Mouse (Mus musculus): Measurements from ENCODE around the gene Gm10283.
"Not testable (repeated sequence)": the region's sequence is repeated elsewhere in the genome, so short reads cannot be mapped to it uniquely, and the experiment has no call there.

Gene Gm10283

DNA sequence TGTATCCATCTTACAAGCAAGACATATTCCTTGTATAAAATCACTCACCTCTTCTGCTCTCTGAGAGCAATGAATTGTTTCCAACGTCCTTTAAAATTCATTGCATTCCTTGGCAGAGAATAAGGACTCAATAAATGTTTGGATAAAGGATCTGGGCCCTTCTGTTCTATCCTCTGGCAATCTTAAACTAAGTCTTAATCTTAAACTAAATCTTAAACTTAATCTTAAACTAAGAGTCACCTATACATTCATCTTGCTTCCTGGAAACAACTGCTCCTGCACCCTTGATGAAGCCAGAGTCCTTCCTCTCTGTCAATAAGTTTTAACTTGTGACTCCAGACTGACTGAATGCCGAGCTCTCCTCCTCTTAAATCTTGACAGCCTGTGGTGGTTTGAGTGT is at the start of gene Gm10283:
Gene Gm10283 (minus strand): TSS at position 101 of the 400 bp plus-strand sequence.
- no peak for DNase-seq (ENCODE audit: low read depth, low spot score)

DNA sequence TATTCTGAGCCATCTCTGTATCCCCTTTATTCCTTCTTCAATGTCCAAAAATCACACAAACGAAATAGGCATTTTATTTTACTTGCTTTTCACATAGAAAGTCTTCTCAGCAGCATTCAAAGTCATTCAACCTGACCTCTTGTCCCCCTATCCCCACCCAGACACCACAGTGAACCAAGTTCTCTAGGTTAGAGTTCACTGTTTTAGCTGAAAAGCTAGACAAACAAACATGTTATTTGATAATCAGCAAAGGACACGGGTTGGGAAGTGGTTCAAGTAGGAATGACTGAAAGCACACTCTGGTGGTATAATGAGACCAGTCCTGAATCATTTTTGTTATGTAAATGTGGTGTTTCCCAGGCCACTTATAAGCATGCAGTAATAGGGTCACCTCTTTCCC is 31.9 kb upstream of the Gm10283 start:
- DNase-seq (ENCODE audit: low read depth, low spot score), result no peak

DNA sequence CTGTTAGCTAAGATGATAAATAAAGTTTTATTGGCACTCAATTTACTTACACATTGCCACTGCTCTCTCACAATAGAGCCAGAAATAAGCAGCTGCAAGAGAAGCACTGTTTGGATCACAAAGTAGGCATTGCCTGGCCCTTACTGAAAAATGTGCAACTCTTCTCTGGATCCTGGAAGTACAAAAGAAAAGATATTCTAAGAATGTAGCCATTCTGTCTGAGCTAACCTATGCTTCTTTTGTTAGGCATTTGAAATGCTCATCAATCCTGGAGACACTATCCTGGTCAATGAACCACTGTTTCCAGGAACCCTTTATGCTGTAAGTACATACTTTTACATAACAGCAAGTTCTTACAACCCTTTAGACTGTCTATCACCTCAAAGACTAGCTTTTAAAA is 15.3 kb upstream of the Gm10283 start:
- no peak for DNase-seq (ENCODE audit: low read depth, low spot score)

DNA sequence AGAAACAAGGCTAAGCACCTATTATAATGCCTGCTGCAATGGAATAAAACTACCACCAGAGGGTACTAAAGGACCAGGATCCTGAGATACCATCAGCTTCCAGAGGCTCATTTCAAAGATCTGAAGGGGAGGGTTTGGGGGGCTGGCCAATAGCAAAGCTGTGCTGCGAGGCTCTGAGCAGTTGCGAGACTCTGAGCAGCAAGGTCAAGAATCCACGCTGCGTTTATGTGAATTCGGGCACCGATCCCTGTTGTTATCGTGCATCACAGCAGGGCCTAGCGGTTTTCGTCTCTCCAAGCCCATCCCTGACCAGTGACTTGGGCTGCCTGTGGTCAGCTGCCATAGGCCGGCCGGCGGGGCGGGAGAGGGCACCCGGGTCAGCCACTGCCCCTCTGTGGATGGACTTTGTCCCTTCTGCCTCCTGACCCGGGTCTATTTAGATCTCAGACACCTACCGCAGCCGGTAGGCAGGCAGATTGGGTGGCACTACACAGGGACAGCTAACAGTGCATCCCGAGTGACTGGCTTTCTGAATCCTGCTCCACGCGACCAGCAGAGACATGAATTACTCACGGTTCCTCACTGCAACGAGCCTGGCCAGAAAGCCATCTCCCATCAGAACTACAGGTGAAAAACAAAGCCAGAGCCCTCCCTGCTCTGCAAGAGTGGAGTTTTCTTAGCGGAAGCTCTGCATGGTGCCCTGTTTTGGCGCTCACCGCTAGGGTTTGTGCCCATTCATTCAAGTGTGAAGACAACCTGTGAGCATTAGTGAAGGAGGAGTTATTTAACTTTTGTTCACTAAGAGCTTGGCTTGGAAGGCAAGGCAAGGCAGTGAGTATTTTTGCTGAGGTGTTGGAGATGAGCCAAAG is 2.9 kb upstream of the Gm10283 start, which contains the start of gene Aadat:
Gene Aadat (plus strand): TSS at position 280 of the 869 bp plus-strand sequence.
- DNase-seq (ENCODE audit: low read depth, low spot score), result peak; percentile 70

DNA sequence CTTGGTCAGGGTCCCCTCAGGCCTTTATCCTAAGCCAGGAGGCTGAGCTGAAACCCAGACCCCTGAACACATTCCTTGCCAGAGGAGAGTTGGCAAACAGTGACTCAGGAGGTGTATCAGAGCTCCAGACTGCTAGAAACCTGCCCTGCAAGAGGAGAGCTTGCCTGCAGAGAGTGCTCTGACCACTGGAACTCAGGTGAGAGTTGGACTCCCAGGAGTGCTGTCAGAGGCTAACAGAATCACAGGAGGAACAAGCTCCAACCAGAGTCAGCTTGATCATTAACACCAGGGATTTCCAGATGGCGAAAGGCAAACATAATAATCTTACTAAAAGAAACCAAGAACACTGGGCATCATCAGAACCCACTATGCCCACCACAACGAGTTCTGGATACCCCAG is 8.0 kb downstream of the Gm10283 start:
- not testable (repeated sequence) for DNase-seq (ENCODE audit: low read depth, low spot score)

DNA sequence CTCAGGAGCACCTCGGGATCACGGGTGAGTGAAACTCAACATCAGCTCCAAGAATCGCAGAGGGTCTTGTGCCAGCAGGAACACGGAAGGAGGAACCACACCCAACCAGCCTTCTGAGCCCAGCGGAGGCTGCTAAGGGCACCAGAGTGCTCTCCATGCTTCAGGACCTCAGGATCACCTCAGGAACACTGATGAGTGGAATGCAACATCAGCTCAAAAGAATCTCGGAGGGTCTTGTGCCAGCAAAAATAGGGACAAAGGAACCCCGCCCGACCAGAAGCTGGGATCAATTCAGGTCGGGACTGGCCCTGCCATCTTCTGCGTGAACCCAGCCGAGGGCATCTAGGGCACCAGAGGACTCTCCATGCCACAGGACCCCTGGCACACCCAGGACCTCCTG is 8.4 kb downstream of the Gm10283 start:
- DNase-seq (ENCODE audit: low read depth, low spot score), result no peak

DNA sequence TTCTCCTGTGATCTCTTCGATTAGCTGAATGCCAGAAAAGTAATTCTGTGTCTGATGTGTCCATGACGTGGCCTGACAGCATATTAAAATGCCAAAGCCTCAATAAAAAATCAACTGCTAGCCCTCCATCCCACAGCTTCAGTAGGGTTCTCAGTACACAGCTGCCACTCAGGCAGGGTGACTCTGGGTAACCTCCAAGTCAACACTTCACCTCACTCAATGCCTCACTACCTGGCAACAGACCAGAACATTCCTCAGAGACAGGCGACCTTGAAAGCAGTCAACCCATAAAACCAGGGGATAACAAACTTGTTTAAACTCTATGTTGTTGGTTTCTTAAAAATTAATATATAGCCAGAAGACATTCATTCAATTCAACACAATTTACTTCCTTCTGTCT is 10.5 kb downstream of the Gm10283 start:
- no peak for DNase-seq (ENCODE audit: low read depth, low spot score)

DNA sequence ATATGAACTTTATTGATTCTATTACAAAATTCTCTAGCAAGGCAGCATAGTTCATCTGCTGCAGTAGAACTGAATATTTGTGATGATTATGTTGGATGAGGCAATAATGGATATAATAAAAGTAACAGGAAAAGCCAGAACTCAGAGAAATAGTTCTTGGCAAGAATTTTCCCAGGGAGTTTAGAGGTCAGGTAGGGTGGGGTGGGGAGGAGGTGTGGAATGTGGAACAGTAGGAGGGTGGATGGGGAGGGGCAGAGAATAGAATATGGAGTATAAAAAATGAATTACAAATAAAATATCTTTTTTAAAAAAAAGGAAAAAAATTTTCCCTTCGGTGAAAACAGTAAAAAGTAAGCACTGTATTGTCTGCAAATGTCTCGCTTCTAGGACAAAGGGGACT is 11.1 kb downstream of the Gm10283 start:
- DNase-seq (ENCODE audit: low read depth, low spot score), result no peak

DNA sequence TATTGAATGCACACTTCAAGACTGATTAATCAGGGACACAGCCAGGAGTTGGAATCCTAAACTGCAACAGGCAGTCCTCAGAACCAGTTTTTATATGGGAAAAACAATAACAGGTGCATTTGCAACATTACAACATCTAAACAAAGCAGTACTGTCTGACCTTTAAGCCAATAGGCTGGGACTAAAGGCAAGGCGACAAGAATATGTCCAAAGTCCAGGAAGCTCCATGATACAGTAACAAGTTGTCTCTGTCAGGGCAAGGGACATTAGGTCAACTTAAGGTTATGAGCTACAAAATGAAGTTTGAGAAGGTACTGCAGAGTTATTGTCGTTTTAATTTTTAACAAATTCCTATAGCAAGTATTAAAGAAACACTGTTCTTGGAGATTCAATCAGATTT is 12.9 kb downstream of the Gm10283 start:
- DNase-seq (ENCODE audit: low read depth, low spot score), result no peak

DNA sequence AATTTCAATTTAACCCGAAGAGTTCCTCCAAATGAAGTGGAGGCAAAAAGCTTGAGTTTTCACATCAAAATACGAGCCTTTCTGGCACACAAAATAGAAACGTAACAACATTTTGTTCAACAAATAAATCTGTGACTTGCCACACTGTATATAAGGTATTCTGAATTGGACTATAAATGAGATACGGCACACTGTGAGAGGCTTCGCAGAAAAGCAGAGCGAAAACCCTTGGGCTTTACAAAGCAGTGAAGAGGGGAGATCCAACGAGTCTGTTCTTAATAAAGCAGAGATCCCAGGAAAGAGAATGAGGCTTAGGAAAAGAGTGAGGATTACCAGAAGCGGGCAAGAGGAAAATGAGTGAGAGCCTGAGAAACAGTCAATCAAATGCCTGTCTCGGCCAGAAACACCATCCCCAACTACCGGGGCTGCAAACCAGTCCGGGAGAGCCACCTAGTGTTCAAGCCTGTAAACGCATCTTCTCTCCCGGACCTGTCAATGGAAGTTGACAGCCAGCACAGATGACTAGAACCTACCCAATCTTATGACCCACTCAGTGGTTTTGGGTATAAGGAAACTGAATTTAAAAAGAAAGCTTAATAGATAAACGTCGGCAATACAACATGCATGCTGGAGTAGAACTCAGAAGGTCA is 36.2 kb downstream of the Gm10283 start:
- DNase-seq (ENCODE audit: low read depth, low spot score), result peak; percentile 47

DNA sequence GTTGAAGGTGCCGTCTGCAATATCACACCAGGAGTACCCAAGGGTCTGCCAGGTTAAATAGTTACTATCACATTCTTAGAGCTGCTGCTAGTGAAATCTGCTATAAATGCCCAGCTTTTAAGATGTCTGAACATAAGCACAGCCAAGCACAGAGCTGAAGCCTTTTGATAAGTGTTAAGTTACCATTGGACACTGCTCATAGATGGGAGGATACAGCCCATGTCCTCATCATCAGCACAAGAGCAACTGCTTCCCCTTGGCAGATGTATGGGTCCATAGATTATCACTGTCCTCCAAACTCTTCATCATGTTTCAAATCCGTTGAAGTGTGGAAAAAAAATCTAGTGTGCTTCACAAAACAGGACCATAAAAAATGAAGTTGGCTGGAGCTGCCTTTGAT is 53.7 kb downstream of the Gm10283 start:
- DNase-seq (ENCODE audit: low read depth, low spot score), result no peak

DNA sequence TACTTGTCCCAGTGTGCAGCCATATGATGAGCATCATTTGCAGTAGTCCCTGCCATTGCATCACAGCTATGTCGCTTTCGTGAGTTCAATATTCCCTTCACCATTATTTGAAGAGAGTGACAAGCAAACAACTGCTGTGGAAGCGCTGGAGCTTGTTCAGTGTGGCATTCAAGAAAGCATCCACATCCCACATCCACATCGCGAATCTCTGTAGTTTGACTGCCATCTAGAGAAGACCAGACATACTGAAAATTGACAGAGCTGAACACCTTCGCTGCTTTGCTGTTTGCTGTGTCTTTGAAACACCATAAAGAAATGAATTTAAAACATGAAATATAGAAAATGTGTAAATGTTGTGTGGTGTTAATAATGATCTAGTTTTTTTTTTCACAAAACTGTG is 58.0 kb downstream of the Gm10283 start:
- DNase-seq (ENCODE audit: low read depth, low spot score), result peak; percentile 63

DNA sequence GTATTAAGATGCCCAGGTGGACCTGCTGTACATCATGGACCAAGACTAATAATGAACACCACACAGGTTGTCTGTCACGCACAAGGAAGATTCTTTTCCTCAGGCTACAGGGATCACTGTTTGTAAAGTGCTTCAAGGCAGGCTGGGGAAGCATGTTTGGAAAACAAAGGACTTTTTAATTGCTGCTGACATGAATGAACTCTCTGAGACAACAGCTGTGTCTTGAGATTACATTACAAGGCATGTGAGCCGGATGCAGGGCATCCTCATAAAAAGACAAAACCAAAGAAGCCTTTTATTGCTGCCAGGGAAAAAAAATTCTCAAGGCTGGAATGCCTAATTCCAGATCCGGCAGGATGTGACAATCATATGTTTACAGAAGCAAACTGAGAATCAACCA is 64.4 kb downstream of the Gm10283 start:
- DNase-seq (ENCODE audit: low read depth, low spot score), result no peak

DNA sequence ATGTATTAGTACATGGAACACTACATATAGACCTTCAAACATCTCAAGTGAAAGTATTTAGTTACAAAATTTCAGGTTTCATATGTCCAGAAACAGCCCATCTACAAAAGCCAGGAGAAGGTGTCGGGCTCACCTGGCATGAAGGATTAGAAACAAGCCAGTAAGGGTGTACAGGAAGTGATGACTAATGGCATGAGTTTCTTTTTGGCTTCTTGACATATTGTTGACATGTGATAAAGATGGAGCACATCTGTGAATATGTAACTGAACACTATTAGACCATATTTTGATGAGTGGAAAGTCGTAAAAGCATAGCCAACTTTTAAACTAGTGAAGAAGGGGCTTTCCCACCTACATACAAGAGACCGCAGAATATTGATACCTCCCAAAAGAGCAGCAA is 66.1 kb downstream of the Gm10283 start:
- DNase-seq (ENCODE audit: low read depth, low spot score), result no peak

DNA sequence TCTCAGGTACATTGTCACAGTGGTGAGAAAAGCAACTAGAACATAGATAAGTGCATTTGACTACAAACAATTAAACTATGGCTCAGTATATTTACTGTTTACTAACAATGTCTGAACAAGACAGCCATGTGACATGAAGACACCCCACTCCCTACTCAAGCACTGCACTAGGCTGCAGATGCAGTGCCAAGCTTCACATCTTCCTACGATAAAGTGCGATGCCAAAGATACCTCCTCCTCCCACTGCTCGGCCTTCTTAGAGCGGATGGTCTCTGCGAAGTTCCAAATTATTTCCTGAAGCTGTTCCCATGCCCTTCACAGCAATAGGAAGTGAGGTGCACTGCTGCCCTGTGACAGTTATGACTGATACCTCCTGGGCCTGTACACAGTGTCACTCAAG is 70.3 kb downstream of the Gm10283 start:
- no peak for DNase-seq (ENCODE audit: low read depth, low spot score)

DNA sequence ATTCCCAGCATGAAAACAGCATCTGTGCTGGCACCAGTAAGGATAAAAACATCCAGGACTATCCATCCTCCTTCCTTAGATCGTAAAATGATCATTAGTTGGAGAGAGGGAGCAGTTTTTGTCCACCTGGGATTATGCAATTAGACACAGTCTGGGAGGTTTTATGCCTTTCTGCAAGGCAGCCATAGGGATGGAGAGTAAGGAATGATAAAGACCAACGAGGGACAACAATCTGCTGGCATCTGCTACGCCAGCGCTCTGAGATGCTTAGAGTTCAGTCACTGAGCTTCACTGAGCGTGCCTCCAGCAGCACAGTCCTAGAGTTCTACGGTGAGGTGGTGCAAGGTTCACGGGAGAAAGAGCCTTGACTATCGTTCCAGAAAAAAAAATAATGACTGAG is 96.6 kb downstream of the Gm10283 start:
- no peak for DNase-seq (ENCODE audit: low read depth, low spot score)

DNA sequence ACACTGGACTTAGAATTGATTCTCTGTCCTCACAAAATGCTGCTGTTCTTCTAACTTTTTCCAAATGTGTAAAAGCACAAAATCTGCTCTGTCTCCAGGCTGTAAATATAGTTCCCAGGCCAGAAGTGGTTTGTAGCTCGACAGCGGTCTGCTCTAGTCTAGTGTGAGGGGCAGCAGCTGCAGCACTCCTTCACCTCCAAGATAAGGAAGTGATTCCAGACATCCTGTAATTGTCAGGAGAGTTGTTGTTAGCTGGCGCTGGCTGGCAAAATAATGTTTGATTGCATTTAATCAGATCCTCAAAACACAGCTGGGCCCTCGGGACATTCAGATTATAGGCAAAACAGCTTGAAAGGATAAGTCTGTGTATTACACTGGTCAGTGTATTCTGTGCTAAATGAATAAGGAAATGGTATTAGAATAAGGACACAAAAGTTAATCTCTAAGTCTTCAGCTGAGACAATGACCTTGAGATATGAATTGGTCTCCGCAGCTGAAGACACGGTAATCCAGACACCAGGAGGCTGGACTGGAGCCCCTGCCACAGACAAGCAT is 97.9 kb downstream of the Gm10283 start:
- DNase-seq (ENCODE audit: low read depth, low spot score), result no peak

DNA sequence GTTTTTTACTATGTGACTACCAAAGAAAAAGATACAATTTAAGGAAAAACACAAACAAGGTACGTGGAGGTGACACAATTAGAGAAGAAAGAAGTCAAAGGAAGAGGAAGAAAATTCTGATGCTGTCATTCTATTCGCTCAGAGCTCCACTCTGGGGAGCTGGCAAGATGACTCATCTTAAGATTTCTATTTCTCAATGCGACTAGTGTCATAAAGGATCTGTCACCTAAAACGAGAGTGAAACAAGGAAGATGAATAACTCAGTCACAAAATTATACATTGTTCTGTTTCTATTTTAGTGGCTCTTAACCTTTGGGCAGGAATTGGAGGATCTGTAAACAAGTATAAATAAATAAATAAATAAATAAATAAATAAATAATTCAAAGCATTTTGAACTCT is 109.3 kb downstream of the Gm10283 start:
- no peak for DNase-seq (ENCODE audit: low read depth, low spot score)

DNA sequence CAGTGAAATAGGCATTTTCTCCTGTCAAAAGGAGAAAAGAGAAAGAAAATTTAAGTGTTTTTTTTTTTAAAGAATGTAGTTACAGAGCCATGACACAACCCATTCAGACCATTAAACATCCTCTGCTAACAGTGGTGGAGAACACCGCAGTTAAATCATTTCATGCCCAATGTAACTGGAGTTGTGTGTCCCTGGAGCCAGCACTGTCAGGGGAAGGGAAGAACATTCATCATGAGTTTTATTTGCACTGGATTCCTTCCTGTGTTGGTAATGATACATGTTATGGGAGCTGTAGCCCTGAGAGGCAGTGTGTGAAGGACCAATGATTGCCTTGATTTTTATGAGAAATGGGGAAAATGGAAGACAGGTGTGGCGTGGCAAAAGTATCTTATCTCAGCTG is 116.4 kb downstream of the Gm10283 start:
- no peak for DNase-seq (ENCODE audit: low read depth, low spot score)
